Mouse (Mus musculus): ENCODE data around the gene Hs6st3.

DNA sequence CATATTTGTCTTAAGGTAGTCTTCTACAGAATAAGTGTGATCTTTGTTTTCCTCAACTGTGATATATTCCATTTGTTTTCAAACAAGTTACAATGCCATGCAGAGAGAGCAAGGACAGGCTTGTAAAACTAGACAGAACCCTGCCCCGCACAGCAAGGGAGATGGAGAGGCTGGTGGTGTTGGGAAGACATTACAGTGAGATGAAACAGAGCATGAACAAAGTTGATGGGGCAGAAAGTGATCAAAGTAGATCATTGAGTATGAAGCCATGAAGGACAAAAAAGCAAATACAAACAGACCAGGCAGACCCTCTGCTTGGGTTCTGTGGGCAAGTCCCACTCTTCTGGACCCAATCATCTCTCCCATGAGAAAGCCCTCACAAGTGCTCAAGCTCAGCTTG is 781.0 kb downstream of the Hs6st3 start:
- TF ChIP-seq CTCF (conservative IDR thresholded peaks at IDR 0.05; ENCODE audit: low read length) (no peak), POU5F1 (IDR thresholded peaks at IDR 0.05; ENCODE audit: borderline replicate concordance, low read length) (no peak), NANOG (IDR thresholded peaks at IDR 0.05; ENCODE audit: borderline replicate concordance, low read length) (no peak)
